Mouse (Mus musculus) stomach, postnatal 0 days (tissue): ENCODE measurements around the gene Gm13278.

Experiments
- CTCF ChIP-seq: IDR thresholded peaks from 2 replicates; pipeline ENCODE4 v1.5.1; 2016; ENCODE audit warnings: antibody characterized with exemption, low read depth, mild to moderate bottlenecking, moderate library complexity
- EP300 ChIP-seq: optimal IDR thresholded peaks from 2 replicates; pipeline ENCODE3; 2016; ENCODE audit warnings: antibody characterized with exemption

DNA sequence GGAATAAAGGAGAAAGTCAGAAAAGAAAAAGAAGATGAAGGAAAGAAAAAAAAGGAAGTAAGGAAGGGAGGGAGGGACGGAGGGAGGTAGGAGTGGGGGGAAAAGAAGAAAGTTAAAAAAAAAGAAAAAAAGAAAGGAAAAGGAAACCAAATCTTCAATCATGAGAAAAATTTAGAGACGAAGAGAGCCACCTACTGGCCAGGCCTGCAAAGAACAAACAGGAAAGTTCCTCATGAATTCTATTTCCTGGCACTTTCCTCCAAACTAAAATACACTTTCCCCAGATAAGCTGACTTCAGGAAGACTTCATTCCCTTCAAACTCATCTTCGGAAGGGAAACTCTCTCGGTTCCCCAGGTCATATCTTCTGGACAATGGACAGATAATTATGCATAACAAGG lies 39.2 kb downstream of the Gm13278 start:
- TF ChIP-seq CTCF (peak; percentile 66), EP300 (no peak)
